Mouse (Mus musculus) liver, embryonic 13.5 days (tissue): ENCODE measurements at regions not wholly inside any gene's neighbourhood (a gene's known extent, or its start where the extent isn't known, plus 50 kb on each side); places are given as distances from the start of the nearest gene placed in this dataset.

Experiments used
- ATAC-seq: fragments of 200-750 bp; cut with Nextera tagmentation; 2 replicates; pipeline ENCODE4 v1.8.0; 2017; ENCODE audit warnings: low read depth, mild to moderate bottlenecking, moderate number of reproducible peaks, moderate library complexity
- DNase-seq: peaks from one replicate; pipeline ENCODE4 v3.0.0; 2022
- H3K27ac ChIP-seq: fragments of 300-500 bp; sonication (generic); 2 replicates; pipeline ENCODE4 v1.5.1; 2015; ENCODE audit warnings: moderate library complexity, mild to moderate bottlenecking, inconsistent platforms
- H3K27me3 ChIP-seq: fragments of 300-500 bp; sonication (generic); 2 replicates; pipeline ENCODE4 v1.6.1; 2015; ENCODE audit warnings: mild to moderate bottlenecking, inconsistent platforms
- H3K36me3 ChIP-seq: fragments of 300-500 bp; sonication (generic); 2 replicates; pipeline ENCODE4 v1.6.1; 2015; ENCODE audit warnings: mild to moderate bottlenecking, inconsistent platforms
- H3K4me1 ChIP-seq: fragments of 300-500 bp; sonication (generic); replicated peaks from 2 replicates; pipeline ENCODE4 v1.6.1; 2015; ENCODE audit warnings: inconsistent platforms
- H3K4me2 ChIP-seq: fragments of 300-500 bp; sonication (generic); 2 replicates; pipeline ENCODE4 v1.6.1; 2015; ENCODE audit warnings: inconsistent platforms, mild to moderate bottlenecking, moderate library complexity
- H3K4me3 ChIP-seq: fragments of 300-500 bp; sonication (generic); replicated peaks from 2 replicates; pipeline ENCODE4 v1.5.1; 2015; ENCODE audit warnings: mild to moderate bottlenecking, inconsistent platforms
- H3K9ac ChIP-seq: fragments of 300-500 bp; sonication (generic); 2 replicates; pipeline ENCODE4 v1.6.1; 2015; ENCODE audit warnings: mild to moderate bottlenecking, inconsistent platforms
- H3K9me3 ChIP-seq: fragments of 300-500 bp; sonication (generic); replicated peaks from 2 replicates; pipeline ENCODE4 v1.6.1; 2016; ENCODE audit warnings: inconsistent platforms
- WGBS: fragments of 180-500 bp; shearing (Covaris S2); methylation state at CpG from one replicate; pipeline ENCODE4 v1.1.7; 2015; ENCODE audit not compliant: insufficient replicate concordance; 5-methylcytosine and 5-hydroxymethylcytosine counted together

- no peaks in the 10 kb centered on the region for H3K4me1 ChIP-seq
- DNase-seq (no peak), ATAC-seq (no peak)
- H3K4me2 ChIP-seq: no peak overlapping the region
- no peak overlapping the region for H3K27ac ChIP-seq
- no peaks in the 10 kb centered on the region for H3K36me3 ChIP-seq
- no peaks in the 10 kb centered on the region for H3K9me3 ChIP-seq
- 58% methylated on average over 4 of the region's 4 CpGs for WGBS
- no peak overlapping the region for H3K9ac ChIP-seq
- no peaks in the 10 kb centered on the region for H3K27me3 ChIP-seq
- H3K4me3 ChIP-seq: no peak overlapping the region
Observed at GRCm38 (mm10) chr16:49982180-49982579, 181.8 kb downstream of the Cd47 start.

GRCm38 (mm10) chr16:49985082-49986076 is 185.0 kb downstream of the Cd47 start:
- no peaks in the 10 kb centered on the region for H3K36me3 ChIP-seq
- DNase-seq (no peak), ATAC-seq (no peak)
- H3K27me3 ChIP-seq: no peaks in the 10 kb centered on the region
- H3K4me2 ChIP-seq: no peak overlapping the region
- WGBS: 64% methylated on average over 14 of the region's 14 CpGs
- no peaks in the 10 kb centered on the region for H3K9me3 ChIP-seq
- H3K27ac ChIP-seq: no peak overlapping the region
- no peaks in the 10 kb centered on the region for H3K4me1 ChIP-seq
- H3K9ac ChIP-seq: no peak overlapping the region
- no peak overlapping the region for H3K4me3 ChIP-seq

GRCm38 (mm10) chr16:49986954-49987353 is 186.6 kb downstream of the Cd47 start:
- Histone ChIP-seq H3K4me2 (no peak overlapping the region), H3K9me3 (no peaks in the 10 kb centered on the region), H3K4me1 (no peaks in the 10 kb centered on the region), H3K27me3 (no peaks in the 10 kb centered on the region), H3K4me3 (no peak overlapping the region), H3K9ac (no peak overlapping the region), H3K36me3 (no peaks in the 10 kb centered on the region), H3K27ac (no peak overlapping the region)
- DNase-seq (no peak), ATAC-seq (peak; percentile 36; the same call in 1 of the 2 replicates)
- WGBS: 13% methylated on average over 6 of the region's 6 CpGs

GRCm38 (mm10) chr16:49995822-49996221 is 195.5 kb downstream of the Cd47 start:
- ATAC-seq (no peak), DNase-seq (no peak)
- H3K27ac ChIP-seq: no peak overlapping the region
- no peak overlapping the region for H3K4me3 ChIP-seq
- no peak overlapping the region for H3K4me2 ChIP-seq
- WGBS: 66% methylated on average over 3 of the region's 3 CpGs
- no peaks in the 10 kb centered on the region for H3K9me3 ChIP-seq
- no peak overlapping the region for H3K9ac ChIP-seq
- peaks cover 8% of the 10 kb centered on the region; the same call in 1 of the 2 replicates for H3K4me1 ChIP-seq
- no peaks in the 10 kb centered on the region for H3K27me3 ChIP-seq
- H3K36me3 ChIP-seq: no peaks in the 10 kb centered on the region

- ATAC-seq (no peak), DNase-seq (no peak)
- H3K27ac ChIP-seq: no peak overlapping the region
- no peak overlapping the region for H3K4me3 ChIP-seq
- H3K9me3 ChIP-seq: no peaks in the 10 kb centered on the region
- WGBS: 68% methylated on average over 5 of the region's 5 CpGs
- H3K9ac ChIP-seq: no peak overlapping the region
- H3K27me3 ChIP-seq: no peaks in the 10 kb centered on the region
- H3K4me1 ChIP-seq: peaks cover 8% of the 10 kb centered on the region; the same call in 1 of the 2 replicates
- H3K36me3 ChIP-seq: no peaks in the 10 kb centered on the region
- H3K4me2 ChIP-seq: no peak overlapping the region
Observed at GRCm38 (mm10) chr16:49996593-49996992, 196.3 kb downstream of the Cd47 start.

GRCm38 (mm10) chr16:49997040-49997439 is 196.7 kb downstream of the Cd47 start:
- Histone ChIP-seq H3K36me3 (no peaks in the 10 kb centered on the region), H3K4me1 (peaks cover 8% of the 10 kb centered on the region; the same call in 1 of the 2 replicates), H3K4me3 (no peak overlapping the region), H3K9me3 (no peaks in the 10 kb centered on the region), H3K27ac (no peak overlapping the region), H3K27me3 (no peaks in the 10 kb centered on the region), H3K4me2 (no peak overlapping the region), H3K9ac (no peak overlapping the region)
- ATAC-seq (no peak), DNase-seq (no peak)
- WGBS: 74% methylated on average over 7 of the region's 7 CpGs

- ATAC-seq: no peak
- H3K4me3 ChIP-seq: no peak overlapping the region
- no peak overlapping the region for H3K9ac ChIP-seq
- H3K36me3 ChIP-seq: no peaks in the 10 kb centered on the region
- no peaks in the 10 kb centered on the region for H3K27me3 ChIP-seq
- no peaks in the 10 kb centered on the region for H3K9me3 ChIP-seq
- no peak overlapping the region for H3K4me2 ChIP-seq
- DNase-seq: no peak
- H3K4me1 ChIP-seq: peaks cover 8% of the 10 kb centered on the region; the same call in 1 of the 2 replicates
- WGBS: 35% methylated on average over 4 of the region's 4 CpGs
- H3K27ac ChIP-seq: no peak overlapping the region
Observed at GRCm38 (mm10) chr16:50000805-50001204, 200.5 kb downstream of the Cd47 start.

- Histone ChIP-seq H3K4me1 (peaks cover 8% of the 10 kb centered on the region; the same call in 1 of the 2 replicates), H3K9ac (no peak overlapping the region), H3K36me3 (no peaks in the 10 kb centered on the region), H3K4me2 (no peak overlapping the region), H3K27ac (no peak overlapping the region), H3K9me3 (no peaks in the 10 kb centered on the region), H3K4me3 (no peak overlapping the region), H3K27me3 (no peaks in the 10 kb centered on the region)
- DNase-seq (no peak), ATAC-seq (no peak)
- WGBS: 60% methylated on average over 3 of the region's 3 CpGs
Observed at GRCm38 (mm10) chr16:50001662-50002455, 201.5 kb downstream of the Cd47 start.

GRCm38 (mm10) chr16:50002456-50002788 is 202.1 kb downstream of the Cd47 start:
- Histone ChIP-seq H3K4me1 (peaks cover 8% of the 10 kb centered on the region; the same call in 1 of the 2 replicates), H3K27ac (no peak overlapping the region), H3K9me3 (no peaks in the 10 kb centered on the region), H3K36me3 (no peaks in the 10 kb centered on the region), H3K27me3 (no peaks in the 10 kb centered on the region), H3K4me2 (no peak overlapping the region), H3K9ac (no peak overlapping the region), H3K4me3 (no peak overlapping the region)
- DNase-seq (no peak), ATAC-seq (no peak)
- 60% methylated on average over 3 of the region's 3 CpGs for WGBS

- no peaks in the 10 kb centered on the region for H3K27me3 ChIP-seq
- H3K9ac ChIP-seq: no peak overlapping the region
- no peaks in the 10 kb centered on the region for H3K4me1 ChIP-seq
- no peak overlapping the region for H3K4me3 ChIP-seq
- no peak overlapping the region for H3K4me2 ChIP-seq
- no peaks in the 10 kb centered on the region for H3K36me3 ChIP-seq
- H3K27ac ChIP-seq: no peak overlapping the region
- no peaks in the 10 kb centered on the region for H3K9me3 ChIP-seq
- 71% methylated on average over 3 of the region's 3 CpGs for WGBS
- DNase-seq: no peak
- ATAC-seq: no peak
Observed at GRCm38 (mm10) chr16:50009046-50009445, 208.7 kb downstream of the Cd47 start.

- no peaks in the 10 kb centered on the region for H3K9me3 ChIP-seq
- no peaks in the 10 kb centered on the region for H3K27me3 ChIP-seq
- H3K27ac ChIP-seq: no peak overlapping the region
- no peaks in the 10 kb centered on the region for H3K4me1 ChIP-seq
- H3K36me3 ChIP-seq: no peaks in the 10 kb centered on the region
- H3K9ac ChIP-seq: no peak overlapping the region
- no peak overlapping the region for H3K4me3 ChIP-seq
- no peak overlapping the region for H3K4me2 ChIP-seq
- ATAC-seq (no peak), DNase-seq (no peak)
- WGBS: 17% methylated on average over 6 of the region's 6 CpGs
Observed at GRCm38 (mm10) chr16:50009542-50009941, 209.2 kb downstream of the Cd47 start.
